Mouse (Mus musculus): ENCODE measurements around the gene Snx1.

The Snx1 gene

GRCm38 (mm10) chr9:66125543-66126455, 588 bp downstream of the Snx1 start:
- DNase-seq: no peak

- DNase-seq: peak; percentile 99
Observed at GRCm38 (mm10) chr9:66124681-66125542, 1.5 kb downstream of the Snx1 start.

GRCm38 (mm10) chr9:66124111-66124531, 2.3 kb downstream of the Snx1 start:
- no peak for DNase-seq

- DNase-seq: no peak
Observed at GRCm38 (mm10) chr9:66123648-66124047, 2.7 kb downstream of the Snx1 start.

GRCm38 (mm10) chr9:66121421-66121820, 5.0 kb downstream of the Snx1 start:
- DNase-seq: no peak

GRCm38 (mm10) chr9:66120945-66121344, 5.4 kb downstream of the Snx1 start:
- DNase-seq: no peak

GRCm38 (mm10) chr9:66120106-66120505, 6.3 kb downstream of the Snx1 start:
- no peak for DNase-seq

- no peak for DNase-seq
Observed at GRCm38 (mm10) chr9:66119498-66119897, 6.9 kb downstream of the Snx1 start.

GRCm38 (mm10) chr9:66116890-66117289, 9.5 kb downstream of the Snx1 start:
- peak in 1 of 2 experiments; percentile 24 for DNase-seq

- no peak for DNase-seq
Observed at GRCm38 (mm10) chr9:66114341-66114740, 12.0 kb downstream of the Snx1 start.

- peak in 1 of 2 experiments; percentile 19 for DNase-seq
Observed at GRCm38 (mm10) chr9:66110611-66111379, 15.6 kb downstream of the Snx1 start.

GRCm38 (mm10) chr9:66110126-66110525, 16.3 kb downstream of the Snx1 start:
- peak in 1 of 2 experiments; percentile 21 for DNase-seq

- DNase-seq: peak in 1 of 2 experiments; percentile 28
Observed at GRCm38 (mm10) chr9:66109574-66109973, 16.8 kb downstream of the Snx1 start.

- DNase-seq: no peak
Observed at GRCm38 (mm10) chr9:66105168-66105567, 21.2 kb downstream of the Snx1 start.

GRCm38 (mm10) chr9:66104601-66105000, 21.8 kb downstream of the Snx1 start:
- DNase-seq: no peak

GRCm38 (mm10) chr9:66102668-66103067, 23.7 kb downstream of the Snx1 start:
- no peak for DNase-seq

GRCm38 (mm10) chr9:66101577-66101976, 24.8 kb downstream of the Snx1 start:
- DNase-seq: no peak

GRCm38 (mm10) chr9:66092664-66093063, 33.7 kb downstream of the Snx1 start:
- no peak for DNase-seq

GRCm38 (mm10) chr9:66091327-66092231, 34.8 kb downstream of the Snx1 start:
- DNase-seq: no peak

- DNase-seq: no peak
Observed at GRCm38 (mm10) chr9:66090593-66091244, 35.7 kb downstream of the Snx1 start.

GRCm38 (mm10) chr9:66088411-66088810, 38.0 kb downstream of the Snx1 start:
- peak; percentile 70 to 73 for DNase-seq
